8 mouse cellular contexts compared by ENCODE assay signal in the genomic region with DNA sequence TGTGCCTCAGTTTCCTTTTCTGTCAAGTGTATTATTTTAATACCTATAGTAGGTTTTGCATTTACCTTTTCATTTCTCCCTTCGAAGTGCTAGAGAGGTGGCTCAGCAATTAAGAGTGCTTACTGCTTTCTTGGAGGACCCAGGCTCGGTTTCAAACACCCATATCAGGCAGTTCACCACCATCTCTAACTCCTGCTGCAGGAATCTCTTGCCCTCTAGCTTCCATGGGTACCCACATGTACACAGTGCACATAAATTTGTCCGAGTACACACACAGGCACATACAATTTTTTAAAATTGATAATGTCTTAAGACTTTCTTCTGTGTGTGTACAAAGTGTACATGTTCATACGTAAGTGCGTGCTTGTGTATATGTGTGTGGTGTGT.
DNase-seq lines count a peak whose midpoint lies in the region; ATAC-seq and TF ChIP-seq lines count a peak whose summit lies in the region.

No protein-coding gene starts in this region.

- DNase-seq in heart, adult 8-10 months (ENCODE audit: low spot score): no peak
- no peak for DNase-seq in midbrain, embryonic 10.5 days (ENCODE audit: low spot score)
- no peak for DNase-seq in midbrain, postnatal 0 days (ENCODE audit: low spot score)
- no peak for DNase-seq in adipocyte (ENCODE audit: low spot score)

- no peaks in the 10 kb centered on the region for H3K9me3 ChIP-seq in heart, embryonic 16.5 days (replicated peaks; ENCODE audit: control insufficient read depth, low read length)
- H3K9me3 ChIP-seq in midbrain, embryonic 10.5 days (replicated peaks): no peaks in the 10 kb centered on the region
- no peaks in the 10 kb centered on the region for H3K9me3 ChIP-seq in midbrain, postnatal 0 days (ENCODE audit: low read length)
- no peaks in the 10 kb centered on the region for H3K9me3 ChIP-seq in intestine, postnatal 0 days (ENCODE audit: control insufficient read depth)
- H3K9me3 ChIP-seq in stomach, embryonic 15.5 days: no peaks in the 10 kb centered on the region

- H3K4me3 ChIP-seq in heart, embryonic 16.5 days (ENCODE audit: low read length): peak overlapping the region; percentile 41; the same call in 1 of the 2 replicates
- peak overlapping the region; percentile 46; the same call in 1 of the 2 replicates for H3K4me3 ChIP-seq in midbrain, embryonic 10.5 days
- no peak overlapping the region for H3K4me3 ChIP-seq in midbrain, postnatal 0 days (ENCODE audit: low read depth, low read length)
- no peak overlapping the region for H3K4me3 ChIP-seq in intestine, postnatal 0 days (ENCODE audit: low read depth, low read length)
- no peak overlapping the region for H3K4me3 ChIP-seq in stomach, embryonic 15.5 days (replicated peaks)

- no peak overlapping the region for H3K27ac ChIP-seq in heart, embryonic 16.5 days (ENCODE audit: low read length)
- no peak overlapping the region for H3K27ac ChIP-seq in midbrain, embryonic 10.5 days (replicated peaks)
- H3K27ac ChIP-seq in midbrain, postnatal 0 days (ENCODE audit: low read depth, low read length): no peak overlapping the region
- H3K27ac ChIP-seq in intestine, postnatal 0 days (ENCODE audit: low read depth, low read length): no peak overlapping the region
- no peak overlapping the region for H3K27ac ChIP-seq in stomach, embryonic 15.5 days

- peaks cover 27% of the 10 kb centered on the region for H3K4me1 ChIP-seq in heart, embryonic 16.5 days (ENCODE audit: control insufficient read depth, insufficient read depth, low read length)
- peaks cover 35% of the 10 kb centered on the region for H3K4me1 ChIP-seq in midbrain, embryonic 10.5 days
- H3K4me1 ChIP-seq in midbrain, postnatal 0 days (ENCODE audit: insufficient read depth, low read length): peaks cover 3% of the 10 kb centered on the region; the same call in 1 of the 2 replicates
- no peaks in the 10 kb centered on the region for H3K4me1 ChIP-seq in intestine, postnatal 0 days (replicated peaks; ENCODE audit: control insufficient read depth, insufficient read depth, low read length)
- H3K4me1 ChIP-seq in stomach, embryonic 15.5 days: peaks cover 12% of the 10 kb centered on the region; the same call in 1 of the 2 replicates

- H3K36me3 ChIP-seq in heart, embryonic 16.5 days (ENCODE audit: control insufficient read depth, insufficient read depth): no peaks in the 10 kb centered on the region
- H3K36me3 ChIP-seq in midbrain, embryonic 10.5 days: no peaks in the 10 kb centered on the region
- no peaks in the 10 kb centered on the region for H3K36me3 ChIP-seq in midbrain, postnatal 0 days (ENCODE audit: insufficient read depth, low read length)
- H3K36me3 ChIP-seq in intestine, postnatal 0 days (ENCODE audit: control insufficient read depth, insufficient read depth): no peaks in the 10 kb centered on the region
- H3K36me3 ChIP-seq in stomach, embryonic 15.5 days: no peaks in the 10 kb centered on the region

- no peaks in the 10 kb centered on the region for H3K27me3 ChIP-seq in heart, embryonic 16.5 days (ENCODE audit: control insufficient read depth, insufficient read depth, low read length)
- peaks cover 31% of the 10 kb centered on the region for H3K27me3 ChIP-seq in midbrain, embryonic 10.5 days (ENCODE audit: low read depth, poor library complexity, severe bottlenecking)
- H3K27me3 ChIP-seq in midbrain, postnatal 0 days (ENCODE audit: insufficient read depth, low read length): no peaks in the 10 kb centered on the region
- no peaks in the 10 kb centered on the region for H3K27me3 ChIP-seq in intestine, postnatal 0 days (replicated peaks; ENCODE audit: control insufficient read depth, insufficient read depth, low read length)
- H3K27me3 ChIP-seq in stomach, embryonic 15.5 days (replicated peaks): no peaks in the 10 kb centered on the region

- no peak for ATAC-seq in heart, embryonic 16.5 days (replicated peaks; ENCODE audit: extremely low read depth, insufficient read depth, low FRiP score)
- no peak for ATAC-seq in midbrain, postnatal 0 days (ENCODE audit: low FRiP score)
- ATAC-seq in intestine, postnatal 0 days: no peak
- ATAC-seq in stomach, embryonic 15.5 days (ENCODE audit: insufficient read depth, low FRiP score, low read depth): no peak
- no peak for ATAC-seq in erythroid progenitor cell, adult 5-6 weeks (replicated peaks; ENCODE audit: low FRiP score, poor library complexity, severe bottlenecking)

- WGBS in heart, embryonic 16.5 days: 87% methylated on average over 5 of the region's 5 CpGs
- WGBS in midbrain, embryonic 10.5 days: 92% methylated on average over 5 of the region's 5 CpGs
- 90% methylated on average over 5 of the region's 5 CpGs for WGBS in midbrain, postnatal 0 days
- WGBS in intestine, postnatal 0 days: 84% methylated on average over 5 of the region's 5 CpGs
- WGBS in stomach, embryonic 15.5 days: 80% methylated on average over 5 of the region's 5 CpGs

- TF ChIP-seq CTCF in midbrain, postnatal 0 days (IDR thresholded peaks at IDR 0.05): no peak
- TF ChIP-seq CTCF in intestine, postnatal 0 days (IDR thresholded peaks at IDR 0.05; ENCODE audit: low read depth): no peak

- H3K9ac ChIP-seq in heart, embryonic 16.5 days (ENCODE audit: low read length): no peak overlapping the region
- no peak overlapping the region for H3K9ac ChIP-seq in midbrain, postnatal 0 days (replicated peaks; ENCODE audit: low read length, poor library complexity, severe bottlenecking)
- no peak overlapping the region for H3K9ac ChIP-seq in intestine, postnatal 0 days (ENCODE audit: low read depth, low read length)
- no peak overlapping the region for H3K9ac ChIP-seq in stomach, embryonic 15.5 days

- peak overlapping the region; percentile 61 for H3K4me2 ChIP-seq in heart, embryonic 16.5 days (ENCODE audit: low read depth, low read length)
- H3K4me2 ChIP-seq in midbrain, postnatal 0 days (ENCODE audit: low read depth, low read length, poor library complexity, severe bottlenecking): no peak overlapping the region
- H3K4me2 ChIP-seq in intestine, postnatal 0 days (replicated peaks; ENCODE audit: low read depth): peak overlapping the region; percentile 73; the same call in 1 of the 2 replicates
- peak overlapping the region; percentile 60 for H3K4me2 ChIP-seq in stomach, embryonic 15.5 days

Comparison
In these comparisons a context has a peak if more than half of its experiments do, and no peak if none do; other contexts are left out.
1. H3K4me3 ChIP-seq: peak in heart, embryonic 16.5 days (single experiment) and midbrain, embryonic 10.5 days (single experiment); none in midbrain, postnatal 0 days (single experiment), intestine, postnatal 0 days (single experiment) and stomach, embryonic 15.5 days (single experiment).